Mouse (Mus musculus) brain, embryonic 14.5 days (tissue): ENCODE measurements around the gene Trove2. TPM values are rescaled to one million over a fixed set of nuclear protein-coding genes. Genes with fewer than 3 reads are reported as not detected.

Source experiments
- DNase-seq: peaks from one replicate; pipeline ENCODE4 v3.0.0-alpha.2; 2011; ENCODE audit warnings: low read depth
- CTCF ChIP-seq: fragments of 200-500 bp; IDR thresholded peaks from 2 replicates; pipeline ENCODE4 v1.5.1; 2012; ENCODE audit warnings: inconsistent platforms, mild to moderate bottlenecking, moderate library complexity, borderline replicate concordance; ENCODE audit not compliant: insufficient read depth, insufficient read length; ENCODE audit errors: extremely low read depth
- POLR2A ChIP-seq: fragments of 200-500 bp; IDR thresholded peaks from 2 replicates; pipeline ENCODE4 v1.6.1; 2012; ENCODE audit warnings: mild to moderate bottlenecking, inconsistent platforms, borderline replicate concordance; ENCODE audit not compliant: poor library complexity, insufficient read depth, insufficient read length, severe bottlenecking; ENCODE audit errors: extremely low read depth
- polyA plus RNA-seq: library from polyadenylated mRNA; depleted of rRNA; stranded (reverse); fragments of >200 nt; gene quantifications from 2 replicates; pipeline ENCODE4 v1.2.3, GENCODE M21; 2012; rRNA removed

Trove2 gene
- 15.1 and 18.5 TPM in 2 replicates for polyA plus RNA-seq

DNA sequence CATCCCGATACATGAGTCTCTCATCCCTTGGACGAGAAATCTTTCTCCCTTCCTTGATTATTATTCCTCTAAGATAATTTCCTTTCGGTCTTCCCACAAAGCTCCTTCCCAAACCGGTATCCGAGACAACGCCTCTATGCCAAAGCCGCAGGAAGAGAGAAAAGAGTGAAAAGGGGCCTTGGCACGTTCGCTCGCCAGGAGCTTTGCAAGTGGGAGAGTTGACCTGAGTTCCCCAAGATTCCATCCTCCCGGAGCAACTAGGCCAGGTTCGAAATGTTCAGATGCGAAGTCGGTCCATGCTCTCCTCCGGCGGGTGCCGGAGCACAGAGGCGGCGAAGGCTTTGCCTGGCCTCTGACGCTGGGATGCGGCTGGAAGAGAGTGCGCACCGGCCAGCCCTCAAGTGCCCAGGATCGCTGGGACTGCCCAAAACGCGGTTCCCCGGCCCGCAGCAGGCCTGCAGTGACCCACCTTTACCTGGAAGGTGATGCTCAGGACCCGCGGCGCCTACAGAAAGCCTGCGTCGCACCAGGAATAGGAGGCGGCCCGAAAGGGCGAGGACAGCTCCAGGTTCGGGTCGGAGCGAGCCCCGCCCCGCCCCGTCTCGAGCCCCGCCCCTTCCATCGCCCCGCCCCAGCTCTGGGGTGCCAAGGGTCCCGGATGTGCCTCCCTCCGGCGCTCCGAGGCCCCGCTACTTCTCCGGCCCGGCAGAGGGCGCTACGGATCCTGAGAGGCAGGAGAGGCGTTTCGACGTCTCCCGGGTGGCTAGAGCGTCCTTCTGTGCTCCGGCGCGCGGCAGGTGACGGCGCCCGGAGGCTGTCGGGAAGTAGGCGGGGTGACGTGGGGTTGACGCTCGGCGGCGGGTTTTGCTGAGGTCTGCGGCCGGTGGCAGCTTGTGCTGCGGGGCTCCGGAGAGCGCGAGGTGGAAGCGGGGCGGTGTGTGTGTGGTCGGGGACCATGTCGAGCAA lies at the start of gene Trove2, which contains the start of gene Uchl5:
Gene Trove2 (minus strand): TSS at position 623 of the 966 bp plus-strand sequence.
Gene Uchl5 (plus strand): TSS at position 827 of the 966 bp plus-strand sequence.
- peak; percentile 99 for DNase-seq
- TF ChIP-seq CTCF, result peak; percentile 90
- TF ChIP-seq POLR2A, result peak; percentile 62; the same call in 1 of the 2 replicates

DNA sequence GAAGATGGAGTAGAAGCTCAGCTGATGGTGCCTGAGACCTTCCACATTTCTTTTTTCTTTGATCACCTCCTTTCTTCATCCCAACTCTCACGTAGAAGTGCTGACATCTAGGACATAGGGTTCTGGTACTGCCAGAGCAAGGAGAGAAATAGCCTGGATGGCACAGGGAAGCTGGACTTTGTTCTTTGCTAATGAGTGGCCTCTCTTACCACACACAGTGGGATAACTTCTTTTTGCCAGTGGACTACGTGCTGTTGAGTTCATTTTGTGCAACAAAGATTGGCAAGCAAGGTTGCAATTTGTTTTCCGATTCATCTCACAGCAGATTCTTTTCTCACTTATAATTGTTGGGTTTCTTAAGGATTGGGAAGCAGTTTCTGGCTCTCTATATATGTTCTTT lies 45.8 kb upstream of the Trove2 start:
- no peak for DNase-seq
- TF ChIP-seq POLR2A, result no peak

DNA sequence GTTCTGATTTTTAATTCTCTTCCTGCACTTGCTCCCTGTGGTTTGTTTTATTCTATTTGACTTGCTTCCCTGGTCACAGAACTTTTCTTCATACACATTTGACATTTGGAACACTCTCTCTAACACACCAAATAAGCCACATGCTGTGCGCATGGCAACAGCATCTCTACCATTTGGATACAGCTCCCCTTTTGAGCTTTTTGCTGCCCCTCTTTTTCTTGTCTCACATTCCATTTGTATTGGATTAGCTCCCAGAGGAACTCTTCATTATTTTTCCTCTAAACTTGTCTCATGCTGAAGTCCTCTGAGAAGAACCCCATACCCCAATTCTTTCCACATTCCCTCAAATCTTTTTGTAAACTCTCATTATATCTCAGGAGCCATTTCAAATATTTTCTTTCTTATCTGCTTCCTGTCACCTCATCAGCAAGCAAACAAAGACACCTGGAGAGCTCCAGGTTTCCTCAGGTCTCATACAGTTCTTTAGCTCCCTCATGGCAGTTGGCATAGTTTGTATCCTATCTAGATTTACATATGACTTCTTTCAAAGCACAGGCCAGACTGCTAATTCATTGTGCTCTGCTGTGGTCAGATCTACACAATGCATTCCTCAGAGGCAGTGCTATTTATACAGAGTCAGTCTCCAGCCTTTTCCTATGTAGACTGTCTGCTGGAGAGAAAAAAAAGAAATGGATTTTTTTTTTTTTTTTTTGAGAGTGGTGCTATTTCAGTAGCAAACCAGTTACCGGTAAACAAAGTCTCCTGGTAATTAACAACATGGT lies 43.4 kb upstream of the Trove2 start:
- peak; percentile 79 for DNase-seq
- TF ChIP-seq POLR2A, result no peak
- no peak for TF ChIP-seq CTCF

DNA sequence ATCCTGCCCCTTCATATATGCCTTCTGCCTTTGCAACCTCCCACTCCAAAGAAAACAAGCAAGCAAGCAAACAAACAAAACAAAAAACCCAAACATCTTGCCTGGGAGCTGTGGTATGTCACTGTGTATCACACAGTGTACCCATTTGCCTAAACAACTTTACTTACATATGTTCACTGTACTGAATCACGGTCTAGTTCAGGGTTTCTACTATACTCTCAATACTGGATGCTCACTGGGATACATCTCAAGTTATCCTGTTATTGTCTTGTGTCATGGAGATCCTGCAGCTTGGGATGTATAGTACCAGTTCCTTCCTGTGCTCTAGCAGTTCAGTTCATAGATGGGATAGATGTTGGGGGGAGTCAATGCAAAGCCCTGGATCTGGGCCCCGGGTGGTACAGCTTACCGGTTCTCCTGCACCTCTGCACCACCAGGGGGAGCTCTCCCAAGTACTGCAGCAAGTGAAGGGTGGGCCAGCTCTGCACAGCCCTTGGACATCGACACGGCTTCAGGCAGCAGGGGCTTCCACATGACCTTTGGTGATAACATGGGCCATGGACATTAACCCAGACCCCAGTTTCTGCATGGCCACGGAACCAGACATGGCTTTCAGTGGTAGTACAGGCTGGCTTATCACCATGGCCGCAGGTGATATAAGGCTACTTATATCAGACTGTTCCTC lies 37.0 kb upstream of the Trove2 start:
- TF ChIP-seq CTCF (peak; percentile 78), POLR2A (no peak)
- DNase-seq, result peak; percentile 86

DNA sequence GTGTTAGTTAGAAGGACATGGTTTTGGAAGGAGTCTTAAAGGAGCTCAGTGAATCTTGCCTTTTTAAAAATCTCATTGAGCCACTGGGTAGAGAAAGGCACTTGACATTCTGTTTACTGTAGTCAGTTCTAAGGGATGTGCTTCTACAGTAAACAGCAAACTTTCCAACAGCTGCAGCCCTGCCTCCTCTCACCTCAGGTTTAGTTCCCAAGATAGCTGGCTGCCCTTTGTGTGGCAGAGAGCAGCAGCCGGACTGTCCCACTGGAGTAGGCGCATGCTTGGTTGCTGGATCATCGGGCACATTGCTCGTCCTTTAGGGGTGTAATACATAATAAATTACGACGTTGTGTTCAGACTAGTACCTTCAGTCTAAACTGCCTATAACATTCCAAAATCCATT lies 32.2 kb upstream of the Trove2 start:
- TF ChIP-seq CTCF (no peak), POLR2A (no peak)
- no peak for DNase-seq

DNA sequence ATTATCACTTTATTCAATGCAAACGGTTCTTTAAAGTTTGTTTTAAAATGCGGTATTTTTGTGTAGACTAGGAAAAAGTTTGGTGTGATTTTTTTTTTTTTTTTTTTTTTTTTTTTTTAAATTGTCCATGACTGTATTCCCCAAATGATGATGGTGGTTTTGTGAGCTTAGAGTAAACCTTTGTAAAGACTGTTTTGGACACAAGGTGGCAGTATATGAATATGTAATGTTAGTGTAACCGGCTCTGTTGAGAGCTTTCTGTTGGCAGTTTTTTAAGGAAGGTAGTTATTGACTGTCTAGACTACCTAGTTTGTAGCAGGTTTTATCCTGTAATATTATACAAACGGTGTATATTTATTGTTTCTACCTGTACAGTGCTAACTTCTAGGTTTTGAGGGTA lies 26.7 kb upstream of the Trove2 start:
- peak; percentile 91 for DNase-seq
- no peak for TF ChIP-seq CTCF
- no peak for TF ChIP-seq POLR2A

DNA sequence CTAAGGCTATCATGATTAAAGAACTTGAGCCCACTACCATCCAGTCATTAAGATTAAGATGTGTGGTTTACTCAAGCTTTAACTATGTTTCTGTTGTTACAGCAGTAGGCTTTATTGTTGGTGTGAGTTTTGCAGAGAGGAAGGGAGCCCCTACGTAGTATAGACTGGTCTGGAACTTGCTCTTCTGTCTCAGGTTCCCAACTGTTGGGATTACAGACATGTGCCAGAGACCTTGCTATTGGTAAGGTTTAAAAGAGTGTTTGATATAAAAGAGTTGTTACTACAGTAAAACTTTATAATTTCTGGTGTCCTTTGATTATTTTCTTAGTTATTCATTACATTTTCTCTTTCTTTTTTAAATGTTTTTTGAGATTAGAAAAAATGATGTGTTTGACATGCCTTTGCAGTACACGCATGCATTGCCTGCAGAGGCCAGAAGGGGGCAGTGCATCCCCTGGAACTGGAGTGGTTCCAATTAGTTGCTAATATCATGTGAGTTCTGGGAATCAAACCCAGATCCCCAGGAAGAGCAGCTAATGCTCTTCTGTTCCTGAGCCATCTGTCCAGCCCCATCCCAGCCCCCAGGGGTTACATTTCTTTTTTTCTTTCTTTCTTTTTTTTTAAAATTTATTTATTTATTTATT lies 11.8 kb upstream of the Trove2 start:
- TF ChIP-seq CTCF, result peak; percentile 60; the same call in 1 of the 2 replicates
- no peak for TF ChIP-seq POLR2A
- DNase-seq, result no peak

DNA sequence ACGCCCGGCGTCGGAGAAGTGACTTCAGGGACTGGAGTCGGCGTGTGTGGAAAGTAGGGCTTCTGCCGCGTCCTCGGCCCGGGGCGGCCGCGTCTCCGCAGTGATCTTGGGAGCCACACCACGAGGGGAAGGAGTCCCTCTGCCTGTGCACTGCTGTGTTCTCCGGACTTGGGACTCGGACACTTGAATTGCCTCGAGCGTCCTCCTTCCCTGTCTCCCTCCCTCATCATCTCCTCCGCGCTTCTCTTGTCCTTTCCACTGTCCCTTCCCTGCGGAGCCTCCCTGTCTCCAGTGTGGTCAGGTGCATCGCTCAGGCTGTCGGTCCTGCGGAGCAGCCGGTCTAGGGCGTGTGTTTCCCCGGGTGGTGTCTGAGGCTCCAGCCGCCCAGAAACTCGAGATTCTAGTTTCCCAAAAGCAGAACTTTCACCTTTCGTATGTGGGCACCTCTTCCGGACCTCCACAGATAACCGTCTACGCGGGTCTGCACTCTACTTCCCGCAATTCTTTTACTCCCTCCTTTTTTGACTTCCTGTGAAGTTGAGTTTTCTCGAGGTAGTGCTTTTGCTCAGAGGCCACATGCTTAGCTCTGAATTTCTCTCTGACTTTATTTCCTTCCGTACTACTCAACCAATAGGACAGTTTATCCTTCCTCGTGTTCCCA lies 820 bp upstream of the Trove2 start:
- TF ChIP-seq CTCF, result no peak
- TF ChIP-seq POLR2A, result no peak
- no peak for DNase-seq

DNA sequence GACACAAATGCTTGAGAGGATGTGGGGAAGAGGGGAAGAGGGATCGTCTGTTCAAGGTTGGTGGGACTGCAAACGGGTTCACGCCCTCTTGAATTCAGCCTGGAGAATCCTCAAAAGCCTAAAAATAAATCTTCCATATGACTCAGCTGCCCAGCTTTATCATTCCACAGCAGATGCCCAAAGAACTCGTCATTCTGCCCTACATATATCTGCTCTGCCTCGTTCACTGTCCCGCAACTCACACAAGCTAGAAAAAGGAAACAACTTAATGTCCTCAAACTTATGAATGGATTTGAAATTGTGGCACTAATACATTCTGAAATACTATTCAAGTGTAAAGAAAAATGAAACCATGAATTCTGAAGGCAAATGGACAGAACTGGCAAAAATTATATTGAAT lies 3.0 kb downstream of the Trove2 start:
- no peak for TF ChIP-seq CTCF
- TF ChIP-seq POLR2A, result no peak
- DNase-seq, result no peak

DNA sequence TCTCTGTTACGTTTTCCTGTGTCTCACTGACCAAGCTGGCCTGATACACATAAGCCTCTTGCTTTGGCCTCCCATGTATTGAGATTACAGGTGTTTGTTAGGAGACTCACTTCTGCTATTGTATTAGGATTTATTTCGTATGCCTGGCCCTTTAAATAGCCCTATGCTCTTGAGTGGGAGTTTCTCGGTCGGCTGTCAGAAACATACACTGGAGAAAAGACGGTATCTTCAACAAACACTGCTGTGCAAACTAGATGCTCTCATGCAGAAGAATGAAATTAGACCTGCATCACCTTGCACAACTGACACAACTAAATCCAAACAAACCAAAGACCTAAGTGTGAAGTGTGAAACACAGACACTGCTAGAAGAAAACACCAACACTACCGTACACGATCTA lies 3.8 kb downstream of the Trove2 start:
- no peak for DNase-seq
- TF ChIP-seq POLR2A (no peak), CTCF (no peak)

DNA sequence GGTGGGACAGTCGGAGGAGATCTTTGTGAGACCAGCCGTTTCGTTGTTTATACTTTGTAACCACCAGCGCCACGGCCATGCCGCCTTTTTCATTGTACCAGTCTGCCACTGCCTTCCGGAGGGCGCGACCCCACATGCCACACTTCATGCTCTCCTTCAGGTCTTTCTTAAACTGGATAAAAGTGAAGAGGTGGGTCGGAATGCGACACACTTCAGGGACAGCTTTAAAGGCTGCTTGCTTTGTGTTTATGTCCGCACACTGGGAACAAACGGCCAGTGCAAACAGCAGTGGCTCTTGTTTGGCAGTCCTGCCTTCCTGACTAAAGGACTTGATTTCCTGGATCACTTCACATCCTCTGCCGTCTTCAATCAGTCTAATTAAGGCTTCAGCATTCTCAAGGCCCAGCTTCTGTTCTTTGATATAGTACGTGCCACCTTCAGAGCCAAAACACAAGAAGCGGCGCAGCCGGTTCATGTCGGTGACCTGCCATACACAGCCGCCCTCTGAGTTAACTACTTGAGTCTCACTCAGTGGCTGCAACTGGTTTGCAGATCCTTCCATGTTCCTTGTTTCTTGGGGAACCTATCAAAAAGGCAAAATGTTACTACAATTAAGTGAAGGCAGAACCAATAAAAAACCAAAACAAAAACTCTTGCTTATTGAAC lies 6.3 kb downstream of the Trove2 start:
- peak; percentile 19 for DNase-seq
- TF ChIP-seq CTCF (no peak), POLR2A (no peak)
